Mouse (Mus musculus) small intestine, adult 2 months (tissue): ENCODE data around the gene Tmem56. TPM values are rescaled to one million over a fixed set of nuclear protein-coding genes. Genes with fewer than 3 reads are reported as not detected.

Experiments used
- H3K27ac ChIP-seq: fragments of 200-500 bp; 2 replicates; pipeline ENCODE4 v1.5.1; 2012; ENCODE audit warnings: low read depth, low read length, control low read depth, inconsistent platforms; ENCODE audit not compliant: insufficient read depth
- H3K27me3 ChIP-seq: fragments of 200-500 bp; 2 replicates; pipeline ENCODE4 v1.6.1; 2012; ENCODE audit warnings: mild to moderate bottlenecking, moderate library complexity, low read length, inconsistent platforms; ENCODE audit not compliant: control insufficient read depth, insufficient read depth
- H3K36me3 ChIP-seq: fragments of 200-500 bp; 2 replicates; pipeline ENCODE4 v1.6.1; 2012; ENCODE audit warnings: mild to moderate bottlenecking, low read length, control low read depth, inconsistent platforms; ENCODE audit not compliant: control insufficient read depth, insufficient read depth
- H3K4me1 ChIP-seq: fragments of 200-500 bp; 2 replicates; pipeline ENCODE4 v1.6.1; 2012; ENCODE audit warnings: low read length, inconsistent platforms, mixed read lengths; ENCODE audit not compliant: control insufficient read depth, insufficient read depth, insufficient read length
- H3K4me3 ChIP-seq: fragments of 200-500 bp; 2 replicates; pipeline ENCODE4 v1.5.1; 2012; ENCODE audit warnings: low read depth, mild to moderate bottlenecking, control low read depth, inconsistent platforms, low read length, moderate library complexity
- CTCF ChIP-seq: fragments of 200-500 bp; IDR thresholded peaks from 2 replicates; pipeline ENCODE4 v1.5.1; 2012; ENCODE audit warnings: low read depth, mild to moderate bottlenecking, control low read depth, inconsistent platforms, low read length, moderate library complexity, mixed read lengths; ENCODE audit not compliant: insufficient replicate concordance, insufficient read length; ENCODE audit errors: extremely low read depth
- POLR2A ChIP-seq: fragments of 200-500 bp; IDR thresholded peaks from 2 replicates; pipeline ENCODE4 v1.6.1; 2012; ENCODE audit warnings: low read depth, mild to moderate bottlenecking, control low read depth, inconsistent platforms, low read length, moderate library complexity
- WGBS: fragments of 180-500 bp; shearing (Covaris S2); methylation state at CpG from one replicate; pipeline ENCODE4 v1.1.7; 2018; 5-methylcytosine and 5-hydroxymethylcytosine counted together
- polyA plus RNA-seq: library from polyadenylated mRNA; depleted of rRNA; stranded (reverse); fragments of >200 nt; gene quantifications from 2 replicates; pipeline ENCODE4 v1.2.3, GENCODE M21; 2012

Gene Tmem56
- polyA plus RNA-seq, 1 experiment: 0.75 TPM

- H3K4me1 ChIP-seq: peaks cover 3% of the 10 kb centered on the region; the same call in 1 of the 2 replicates
- no peak overlapping the region for H3K4me3 ChIP-seq
- H3K27ac ChIP-seq: no peak overlapping the region
- no peaks in the 10 kb centered on the region for H3K27me3 ChIP-seq
- no peaks in the 10 kb centered on the region for H3K36me3 ChIP-seq
- TF ChIP-seq POLR2A: no peak
- no peak for TF ChIP-seq CTCF
- WGBS: 57% methylated on average over 2 of the region's 2 CpGs
Observed at GRCm38 (mm10) chr3:121189199-121189598, 93.7 kb downstream of the Tmem56 start.

- Histone ChIP-seq H3K4me1 (peaks cover 3% of the 10 kb centered on the region; the same call in 1 of the 2 replicates), H3K27ac (no peak overlapping the region), H3K36me3 (no peaks in the 10 kb centered on the region), H3K27me3 (no peaks in the 10 kb centered on the region), H3K4me3 (no peak overlapping the region)
- WGBS: 79% methylated on average over 7 of the region's 7 CpGs
- TF ChIP-seq POLR2A (no peak), CTCF (no peak)
Observed at GRCm38 (mm10) chr3:121187510-121187909, 95.4 kb downstream of the Tmem56 start.

GRCm38 (mm10) chr3:121186925-121187324 is 96.0 kb downstream of the Tmem56 start:
- Histone ChIP-seq H3K36me3 (no peaks in the 10 kb centered on the region), H3K4me3 (no peak overlapping the region), H3K27me3 (no peaks in the 10 kb centered on the region), H3K4me1 (peaks cover 3% of the 10 kb centered on the region; the same call in 1 of the 2 replicates), H3K27ac (no peak overlapping the region)
- TF ChIP-seq CTCF (no peak), POLR2A (no peak)
- 39% methylated on average over 3 of the region's 3 CpGs for WGBS

GRCm38 (mm10) chr3:121185197-121185596 is 97.7 kb downstream of the Tmem56 start:
- no peaks in the 10 kb centered on the region for H3K36me3 ChIP-seq
- H3K4me3 ChIP-seq: no peak overlapping the region
- no peak for TF ChIP-seq POLR2A
- TF ChIP-seq CTCF: no peak
- H3K27ac ChIP-seq: no peak overlapping the region
- H3K27me3 ChIP-seq: no peaks in the 10 kb centered on the region
- 28% methylated on average over 3 of the region's 3 CpGs for WGBS
- peaks cover 3% of the 10 kb centered on the region; the same call in 1 of the 2 replicates for H3K4me1 ChIP-seq

GRCm38 (mm10) chr3:121176011-121176410 is 106.9 kb downstream of the Tmem56 start:
- TF ChIP-seq POLR2A (no peak), CTCF (no peak)
- WGBS: 89% methylated on average over 1 of the region's 1 CpGs
- no peak overlapping the region for H3K27ac ChIP-seq
- H3K36me3 ChIP-seq: no peaks in the 10 kb centered on the region
- H3K4me3 ChIP-seq: no peak overlapping the region
- no peaks in the 10 kb centered on the region for H3K27me3 ChIP-seq
- H3K4me1 ChIP-seq: no peaks in the 10 kb centered on the region; the same call in 1 of the 2 replicates

GRCm38 (mm10) chr3:121174248-121174945 is 108.5 kb downstream of the Tmem56 start:
- Histone ChIP-seq H3K27me3 (no peaks in the 10 kb centered on the region), H3K36me3 (no peaks in the 10 kb centered on the region), H3K27ac (no peak overlapping the region), H3K4me3 (no peak overlapping the region), H3K4me1 (no peaks in the 10 kb centered on the region; the same call in 1 of the 2 replicates)
- TF ChIP-seq POLR2A: no peak
- no peak for TF ChIP-seq CTCF
- WGBS: 39% methylated on average over 9 of the region's 9 CpGs

- Histone ChIP-seq H3K27ac (no peak overlapping the region), H3K4me3 (no peak overlapping the region), H3K4me1 (no peaks in the 10 kb centered on the region; the same call in 1 of the 2 replicates), H3K27me3 (no peaks in the 10 kb centered on the region), H3K36me3 (no peaks in the 10 kb centered on the region)
- 79% methylated on average over 2 of the region's 2 CpGs for WGBS
- no peak for TF ChIP-seq CTCF
- no peak for TF ChIP-seq POLR2A
Observed at GRCm38 (mm10) chr3:121172718-121173117, 110.2 kb downstream of the Tmem56 start.
